Mouse (Mus musculus): Measurements from ENCODE around the gene Kcnab1. TPM values are rescaled to one million over a fixed set of nuclear protein-coding genes. Genes with fewer than 3 reads are reported as not detected.

Gene Kcnab1
- polyA plus RNA-seq, 1 experiment from 2014 or later: 0.23 TPM

GRCm38 (mm10) chr3:65301531-65301930 is 192.3 kb downstream of the Kcnab1 start:
- POLR2A ChIA-PET: no interaction called here
- no peak for TF ChIP-seq CTCF (IDR thresholded peaks at IDR 0.05)
- peaks cover 23% of the 10 kb centered on the region for H3K27me3 ChIP-seq
- CTCF ChIA-PET: interaction anchor here (0.7 to 2.9 kb wide), 3 partner anchors 14 to 68 kb away, joined by 3 to 13 read pairs (median 3); no protein-coding TSS in a partner anchor
- DNase-seq (ENCODE audit: low read depth, low spot score): no peak
- ATAC-seq: no peak
- in situ Hi-C loops (cut with MboI; ENCODE audit: low pct_unique_long_range_greater_than_20kb): no loop called here

- peaks cover 24% of the 10 kb centered on the region for H3K27me3 ChIP-seq
- ATAC-seq (peak; percentile 58), DNase-seq (ENCODE audit: low read depth, low spot score) (no peak)
- POLR2A ChIA-PET: no interaction called here
- TF ChIP-seq CTCF (IDR thresholded peaks at IDR 0.05): no peak
- CTCF ChIA-PET: interaction anchor here (0.7 kb wide), 1 partner anchor 17 kb away, joined by 3 read pairs; no protein-coding TSS in a partner anchor
- in situ Hi-C loops (cut with MboI; ENCODE audit: low pct_unique_long_range_greater_than_20kb): no loop called here
These were observed 193.4 kb downstream of the Kcnab1 start for GRCm38 (mm10) chr3:65302559-65302958.

DNA sequence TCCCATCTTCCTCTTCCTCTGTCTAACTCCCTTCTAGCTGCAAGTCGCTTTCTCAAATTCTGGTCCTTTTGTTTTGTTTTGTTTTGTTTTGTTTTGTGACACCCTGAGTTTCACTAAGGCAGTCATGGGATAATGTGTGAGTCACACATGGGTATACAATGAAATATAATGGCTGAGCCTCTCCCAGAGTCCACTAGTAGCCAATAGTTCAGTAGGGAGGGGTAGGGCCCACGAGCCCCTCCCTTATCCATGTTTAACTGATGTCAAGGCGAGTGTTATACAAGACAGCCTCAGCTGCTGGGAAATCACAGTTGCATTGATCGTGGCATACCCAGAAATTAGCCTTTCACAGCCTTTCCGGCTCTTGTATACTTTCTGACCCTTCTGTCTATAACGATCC is 206.7 kb downstream of the Kcnab1 start:
- ChIA-PET CTCF (interaction anchor here (0.8 to 2.6 kb wide), 5 partner anchors 15 to 613 kb away, joined by 3 to 17 read pairs (median 13); no protein-coding TSS in a partner anchor), POLR2A (no interaction called here)
- in situ Hi-C loops (cut with MboI; ENCODE audit: low pct_unique_long_range_greater_than_20kb): loop anchor here (5.0 kb wide), 1 partner anchor 616 kb away; no protein-coding TSS in a partner anchor
- no peak for ATAC-seq
- no peak for TF ChIP-seq CTCF (IDR thresholded peaks at IDR 0.05)
- DNase-seq (ENCODE audit: low read depth, low spot score): no peak
- H3K27me3 ChIP-seq: peaks cover 21% of the 10 kb centered on the region

- ATAC-seq (no peak), DNase-seq (ENCODE audit: low read depth, low spot score) (no peak)
- POLR2A ChIA-PET: no interaction called here
- CTCF ChIA-PET: interaction anchor here (0.8 to 2.6 kb wide), 5 partner anchors 15 to 612 kb away, joined by 3 to 17 read pairs (median 13); no protein-coding TSS in a partner anchor
- in situ Hi-C loops (cut with MboI; ENCODE audit: low pct_unique_long_range_greater_than_20kb): loop anchor here (5.0 kb wide), 1 partner anchor 616 kb away; no protein-coding TSS in a partner anchor
- peaks cover 16% of the 10 kb centered on the region for H3K27me3 ChIP-seq
- peak; percentile 43 for TF ChIP-seq CTCF (IDR thresholded peaks at IDR 0.05)
These were observed 207.6 kb downstream of the Kcnab1 start for GRCm38 (mm10) chr3:65316738-65317137.

- H3K27me3 ChIP-seq: peaks cover 12% of the 10 kb centered on the region
- POLR2A ChIA-PET: no interaction called here
- no peak for DNase-seq (ENCODE audit: low read depth, low spot score)
- in situ Hi-C loops (cut with MboI; ENCODE audit: low pct_unique_long_range_greater_than_20kb): loop anchor here (5.0 kb wide), 1 partner anchor 614 kb away; no protein-coding TSS in a partner anchor
- peak; percentile 78 for ATAC-seq
- CTCF ChIA-PET: interaction anchor here (0.8 to 2.6 kb wide), 18 partner anchors 8 to 617 kb away, joined by 3 to 17 read pairs (median 6); no protein-coding TSS in a partner anchor
- peak; percentile 94 for TF ChIP-seq CTCF (IDR thresholded peaks at IDR 0.05)
These were observed 208.8 kb downstream of the Kcnab1 start for GRCm38 (mm10) chr3:65317876-65318537.

DNA sequence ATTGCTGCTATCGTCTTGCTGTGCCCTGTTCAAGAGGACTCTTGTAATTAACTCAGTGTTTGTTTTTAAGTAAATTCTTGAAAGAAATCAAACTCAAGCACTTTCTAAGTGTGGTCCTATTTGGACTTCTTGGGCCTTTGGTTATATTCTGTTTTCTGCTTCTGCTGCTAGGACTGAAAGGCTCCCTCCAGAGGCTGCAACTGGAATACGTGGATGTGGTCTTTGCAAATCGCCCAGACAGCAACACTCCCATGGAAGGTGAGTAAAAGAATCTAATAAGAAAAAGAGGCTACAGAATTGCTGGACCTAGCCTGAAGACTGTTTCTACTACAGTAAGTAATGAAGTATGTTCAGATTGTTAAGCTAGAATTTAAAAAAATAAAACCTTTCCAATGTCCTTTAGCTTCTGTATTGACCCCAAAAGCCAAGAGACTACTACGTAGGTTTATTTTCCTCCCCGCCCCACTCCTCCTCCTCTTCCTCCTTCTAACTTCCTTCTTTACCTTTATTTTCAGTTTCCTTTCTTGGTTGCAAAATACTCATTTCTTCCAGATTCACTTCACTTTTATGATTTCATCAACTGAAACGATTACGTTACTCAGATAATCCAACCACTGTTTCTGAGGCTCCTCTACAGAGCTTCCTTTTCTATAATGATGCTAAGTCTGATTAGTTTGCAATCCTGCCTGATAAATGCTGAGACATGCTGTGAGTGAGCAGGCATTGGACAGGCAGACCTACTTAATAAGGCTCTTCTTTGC is 210.2 kb downstream of the Kcnab1 start:
- CTCF ChIA-PET: interaction anchor here (0.6 to 2.4 kb wide), 8 partner anchors 10 to 619 kb away, joined by 3 to 13 read pairs (median 4); no protein-coding TSS in a partner anchor
- in situ Hi-C loops (cut with MboI; ENCODE audit: low pct_unique_long_range_greater_than_20kb): loop anchor here (5.0 kb wide), 1 partner anchor 613 kb away; no protein-coding TSS in a partner anchor
- TF ChIP-seq CTCF (IDR thresholded peaks at IDR 0.05): peak; percentile 80
- no peak for DNase-seq (ENCODE audit: low read depth, low spot score)
- peak; percentile 32 for ATAC-seq
- H3K27me3 ChIP-seq: peaks cover 9% of the 10 kb centered on the region
- POLR2A ChIA-PET: no interaction called here

- ATAC-seq (no peak), DNase-seq (ENCODE audit: low read depth, low spot score) (no peak)
- peaks cover 7% of the 10 kb centered on the region for H3K27me3 ChIP-seq
- in situ Hi-C loops (cut with MboI; ENCODE audit: low pct_unique_long_range_greater_than_20kb): no loop called here
- ChIA-PET CTCF (interaction anchor here (1.0 to 2.4 kb wide), 3 partner anchors 13 to 609 kb away, joined by 4 to 7 read pairs (median 5); no protein-coding TSS in a partner anchor), POLR2A (no interaction called here)
- TF ChIP-seq CTCF (IDR thresholded peaks at IDR 0.05): no peak
These were observed 211.8 kb downstream of the Kcnab1 start for GRCm38 (mm10) chr3:65320990-65321389.

GRCm38 (mm10) chr3:65321981-65322779 is 213.0 kb downstream of the Kcnab1 start:
- ChIA-PET CTCF (interaction anchor here (0.7 to 1.9 kb wide), 3 partner anchors 15 to 607 kb away, joined by 3 to 4 read pairs (median 3); no protein-coding TSS in a partner anchor), POLR2A (no interaction called here)
- DNase-seq (ENCODE audit: low read depth, low spot score): no peak
- in situ Hi-C loops (cut with MboI; ENCODE audit: low pct_unique_long_range_greater_than_20kb): no loop called here
- no peak for TF ChIP-seq CTCF (IDR thresholded peaks at IDR 0.05)
- no peak for ATAC-seq
- peaks cover 7% of the 10 kb centered on the region for H3K27me3 ChIP-seq

DNA sequence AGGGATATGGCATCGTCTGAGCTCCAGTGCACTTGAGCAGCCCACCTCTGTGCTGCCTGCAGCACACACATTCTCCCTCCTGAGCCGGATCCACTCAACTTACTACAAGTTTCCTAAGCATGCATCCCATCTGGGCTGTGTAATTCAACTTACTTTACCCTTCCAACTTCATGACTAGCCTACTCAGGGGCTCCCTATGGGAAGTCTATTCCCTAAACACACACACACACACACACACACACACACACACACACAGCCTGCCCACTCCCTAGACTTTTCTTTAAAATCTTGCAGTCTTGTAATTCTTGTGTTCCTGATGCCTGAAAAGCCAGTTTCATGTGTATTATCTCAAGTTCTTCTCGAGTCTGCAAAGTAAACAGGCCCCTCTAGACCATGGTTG is 216.1 kb downstream of the Kcnab1 start:
- POLR2A ChIA-PET: no interaction called here
- in situ Hi-C loops (cut with MboI; ENCODE audit: low pct_unique_long_range_greater_than_20kb): no loop called here
- CTCF ChIA-PET: interaction anchor here (0.9 to 2.4 kb wide), 3 partner anchors 12 to 27 kb away, joined by 3 to 5 read pairs (median 3); no protein-coding TSS in a partner anchor
- ATAC-seq: no peak
- H3K27me3 ChIP-seq: peaks cover 5% of the 10 kb centered on the region
- DNase-seq (ENCODE audit: low read depth, low spot score): no peak
- TF ChIP-seq CTCF (IDR thresholded peaks at IDR 0.05): no peak

DNA sequence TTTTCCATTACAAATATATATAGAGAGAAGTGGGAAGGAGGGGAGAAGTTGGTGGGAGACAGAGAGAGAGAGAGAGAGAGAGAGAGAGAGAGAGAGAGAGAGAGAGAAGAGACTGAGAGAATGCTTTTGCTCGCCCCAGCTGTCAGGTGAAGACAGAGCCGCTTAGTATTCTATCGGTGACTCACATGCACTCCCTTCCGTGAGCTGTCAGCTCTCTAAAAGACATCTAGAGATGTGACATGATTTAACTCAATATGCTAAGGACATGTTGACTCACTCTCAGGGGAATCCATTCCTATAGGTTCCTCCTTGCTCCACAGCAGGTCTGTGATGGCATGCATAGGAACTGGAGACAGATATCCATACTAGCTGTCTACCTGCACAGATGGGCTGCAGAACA is 219.6 kb downstream of the Kcnab1 start:
- no peak for TF ChIP-seq CTCF (IDR thresholded peaks at IDR 0.05)
- ATAC-seq (no peak), DNase-seq (ENCODE audit: low read depth, low spot score) (no peak)
- POLR2A ChIA-PET: interaction anchor here (0.7 kb wide), 1 partner anchor 56 kb away, joined by 5 read pairs; no protein-coding TSS in a partner anchor
- no peaks in the 10 kb centered on the region for H3K27me3 ChIP-seq
- CTCF ChIA-PET: interaction anchor here (1.4 to 4.1 kb wide), 2 partner anchors 12 to 23 kb away, joined by 5 to 20 read pairs; no protein-coding TSS in a partner anchor
- in situ Hi-C loops (cut with MboI; ENCODE audit: low pct_unique_long_range_greater_than_20kb): no loop called here
